Mouse (Mus musculus): Measurements from ENCODE around the gene 1700001O22Rik. TPM values are rescaled to one million over a fixed set of nuclear protein-coding genes. Genes with fewer than 3 reads are reported as not detected.

The 1700001O22Rik gene
- polyA plus RNA-seq, 1 experiment from 2014 or later, result 1.9 TPM

DNA sequence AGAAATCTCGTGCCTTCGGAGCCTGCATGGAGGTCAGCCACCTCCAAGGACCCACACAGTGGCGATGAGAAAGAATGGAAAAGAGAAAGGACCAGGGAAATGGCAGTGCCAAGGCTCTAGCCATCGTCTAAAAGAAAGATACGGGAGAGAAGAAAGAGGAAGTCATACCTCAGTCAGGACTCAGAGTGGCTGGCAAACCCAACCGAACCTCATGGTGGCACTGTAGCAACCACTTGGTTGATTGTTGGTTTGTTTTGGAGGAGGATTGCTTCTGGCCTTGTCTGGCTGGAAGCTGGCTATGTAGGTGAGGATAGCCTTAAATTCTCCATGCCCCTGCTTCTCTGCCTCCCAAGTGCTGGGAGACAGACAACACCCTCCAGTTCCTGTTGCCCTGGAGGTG lies 34.3 kb downstream of the 1700001O22Rik start:
- Histone ChIP-seq H3K9ac (ENCODE audit: low read depth, low read length) (no peak overlapping the region), H3K4me1 (ENCODE audit: control insufficient read depth, insufficient read depth, low read length) (peaks cover 13% of the 10 kb centered on the region), H3K36me3 (ENCODE audit: control insufficient read depth, insufficient read depth, low read length) (no peaks in the 10 kb centered on the region), H3K4me3 (ENCODE audit: low read depth, low read length) (no peak overlapping the region), H3K4me2 (ENCODE audit: low read depth, low read length) (no peak overlapping the region), H3K9me3 (ENCODE audit: control insufficient read depth, low read length) (no peaks in the 10 kb centered on the region), H3K27me3 (replicated peaks; ENCODE audit: control insufficient read depth, insufficient read depth, low read length) (no peaks in the 10 kb centered on the region), H3K27ac (replicated peaks; ENCODE audit: low read depth, low read length) (no peak overlapping the region)
- no peak for DNase-seq (ENCODE audit: low spot score)
- 48% methylated on average over 6 of the region's 6 CpGs for WGBS
- no peak for ATAC-seq (ENCODE audit: low read depth)

DNA sequence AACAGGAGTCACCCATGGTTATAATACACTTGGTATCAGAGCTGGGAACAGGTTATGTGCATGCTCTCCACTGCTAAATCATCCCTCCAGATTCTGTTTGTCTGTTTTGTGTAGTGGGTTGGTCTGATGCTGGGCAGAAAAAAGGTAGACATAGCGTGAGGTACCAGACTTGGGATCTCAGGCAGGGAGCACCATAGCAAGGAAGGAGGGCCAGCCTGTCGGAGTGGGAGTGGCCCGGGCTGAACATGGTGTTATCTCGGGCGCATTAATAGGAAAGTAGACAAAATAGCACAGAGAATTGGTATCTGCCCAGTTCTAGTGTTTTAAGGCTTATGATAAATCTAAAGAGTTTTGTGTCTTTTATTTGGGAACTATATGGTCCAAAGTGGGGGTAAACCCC lies 34.9 kb downstream of the 1700001O22Rik start:
- H3K36me3 ChIP-seq (ENCODE audit: control insufficient read depth, insufficient read depth, low read length), result no peaks in the 10 kb centered on the region
- H3K4me1 ChIP-seq (ENCODE audit: control insufficient read depth, insufficient read depth, low read length), result peaks cover 13% of the 10 kb centered on the region
- H3K9me3 ChIP-seq (ENCODE audit: control insufficient read depth, low read length), result no peaks in the 10 kb centered on the region
- H3K9ac ChIP-seq (ENCODE audit: low read depth, low read length), result no peak overlapping the region
- no peak overlapping the region for H3K4me3 ChIP-seq (ENCODE audit: low read depth, low read length)
- no peaks in the 10 kb centered on the region for H3K27me3 ChIP-seq (replicated peaks; ENCODE audit: control insufficient read depth, insufficient read depth, low read length)
- 84% methylated on average over 5 of the region's 5 CpGs for WGBS
- H3K4me2 ChIP-seq (ENCODE audit: low read depth, low read length), result no peak overlapping the region
- no peak overlapping the region for H3K27ac ChIP-seq (replicated peaks; ENCODE audit: low read depth, low read length)
- no peak for DNase-seq (ENCODE audit: low spot score)
- no peak for ATAC-seq (ENCODE audit: low read depth)

DNA sequence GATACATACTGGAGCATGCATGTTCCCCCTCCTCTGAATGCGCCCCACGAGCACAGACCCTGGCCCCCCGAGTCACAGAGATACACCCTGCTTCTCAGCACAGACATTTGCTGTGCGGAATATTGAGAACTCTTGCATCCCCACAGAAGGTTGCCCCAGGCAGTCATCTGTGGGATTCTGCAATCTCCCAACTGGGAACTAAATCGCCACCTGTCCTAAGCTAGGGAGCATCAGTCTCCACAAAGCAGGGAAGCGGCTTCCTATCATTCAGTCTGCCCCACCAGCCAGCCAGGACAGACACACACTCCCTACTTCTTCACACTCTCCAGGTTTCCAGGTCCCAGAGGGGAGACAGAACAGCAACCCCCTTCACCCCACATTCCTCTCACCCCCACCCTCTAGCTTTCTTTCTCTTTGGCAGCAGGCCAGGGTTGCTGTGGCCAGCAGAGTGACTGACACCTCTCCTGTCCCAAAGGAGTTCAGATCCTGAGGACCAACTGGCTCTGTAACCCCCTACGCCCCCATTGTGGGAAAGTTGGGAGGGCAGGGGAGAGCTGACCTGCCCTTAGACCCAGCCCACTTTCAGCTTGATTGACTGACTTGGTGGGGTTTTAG lies 35.7 kb downstream of the 1700001O22Rik start:
- no peaks in the 10 kb centered on the region for H3K27me3 ChIP-seq (replicated peaks; ENCODE audit: control insufficient read depth, insufficient read depth, low read length)
- no peak overlapping the region for H3K9ac ChIP-seq (ENCODE audit: low read depth, low read length)
- no peak overlapping the region for H3K4me3 ChIP-seq (ENCODE audit: low read depth, low read length)
- DNase-seq (ENCODE audit: low spot score) (no peak), ATAC-seq (ENCODE audit: low read depth) (no peak)
- peaks cover 13% of the 10 kb centered on the region for H3K4me1 ChIP-seq (ENCODE audit: control insufficient read depth, insufficient read depth, low read length)
- peaks cover under 1% of the 10 kb centered on the region; the same call in 1 of the 2 replicates for H3K9me3 ChIP-seq (ENCODE audit: control insufficient read depth, low read length)
- no peaks in the 10 kb centered on the region for H3K36me3 ChIP-seq (ENCODE audit: control insufficient read depth, insufficient read depth, low read length)
- 64% methylated on average over 7 of the region's 7 CpGs for WGBS
- H3K4me2 ChIP-seq (ENCODE audit: low read depth, low read length), result no peak overlapping the region
- no peak overlapping the region for H3K27ac ChIP-seq (replicated peaks; ENCODE audit: low read depth, low read length)

DNA sequence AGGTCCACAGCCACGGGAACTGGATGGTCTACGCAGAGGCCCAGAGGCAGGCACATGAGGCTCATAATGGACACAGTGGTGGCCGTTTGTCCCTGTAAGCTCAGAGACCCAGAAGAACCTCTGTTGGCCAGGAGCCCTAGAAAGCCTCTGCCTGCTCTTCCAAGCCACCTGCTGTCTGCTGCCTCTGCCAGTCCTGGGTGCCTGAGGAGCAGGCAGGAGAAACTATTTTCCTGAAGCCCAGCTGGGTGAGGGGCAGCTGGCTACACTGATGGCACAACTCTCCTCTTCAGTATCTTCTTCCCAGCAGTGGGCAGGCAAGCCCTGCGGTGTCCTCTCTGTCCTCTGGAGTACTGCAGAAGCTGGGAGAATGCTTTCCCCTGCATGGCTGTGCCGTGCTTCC lies 37.0 kb downstream of the 1700001O22Rik start:
- Histone ChIP-seq H3K9me3 (ENCODE audit: control insufficient read depth, low read length) (peaks cover 11% of the 10 kb centered on the region), H3K27ac (replicated peaks; ENCODE audit: low read depth, low read length) (no peak overlapping the region), H3K4me1 (ENCODE audit: control insufficient read depth, insufficient read depth, low read length) (peaks cover 1% of the 10 kb centered on the region), H3K27me3 (replicated peaks; ENCODE audit: control insufficient read depth, insufficient read depth, low read length) (no peaks in the 10 kb centered on the region), H3K4me3 (ENCODE audit: low read depth, low read length) (no peak overlapping the region), H3K36me3 (ENCODE audit: control insufficient read depth, insufficient read depth, low read length) (no peaks in the 10 kb centered on the region), H3K4me2 (ENCODE audit: low read depth, low read length) (no peak overlapping the region), H3K9ac (ENCODE audit: low read depth, low read length) (no peak overlapping the region)
- WGBS, result 76% methylated on average over 5 of the region's 5 CpGs
- DNase-seq (ENCODE audit: low spot score), result no peak
- ATAC-seq (ENCODE audit: low read depth), result no peak

DNA sequence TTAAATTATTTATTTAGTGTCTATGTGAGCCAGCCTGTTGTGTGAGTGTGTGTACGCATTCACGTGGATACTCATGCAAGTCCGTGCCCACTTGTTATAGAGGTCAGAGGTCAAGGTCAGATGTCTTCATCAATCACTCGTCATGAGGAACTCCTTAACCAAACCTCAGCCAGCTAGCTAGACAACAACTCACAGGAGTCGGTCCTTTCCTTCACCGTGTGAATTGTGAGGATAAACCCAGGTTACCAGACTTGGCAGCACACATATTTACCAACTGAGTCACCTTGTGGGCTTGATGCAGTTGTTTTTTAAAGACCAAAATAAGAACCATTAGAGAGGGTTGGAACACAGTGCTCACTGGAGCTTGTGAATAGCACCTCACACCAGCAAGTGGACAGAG lies 42.8 kb downstream of the 1700001O22Rik start:
- Histone ChIP-seq H3K27me3 (replicated peaks; ENCODE audit: control insufficient read depth, insufficient read depth, low read length) (no peaks in the 10 kb centered on the region), H3K9me3 (ENCODE audit: control insufficient read depth, low read length) (peaks cover 11% of the 10 kb centered on the region), H3K9ac (ENCODE audit: low read depth, low read length) (no peak overlapping the region), H3K27ac (replicated peaks; ENCODE audit: low read depth, low read length) (no peak overlapping the region), H3K4me1 (ENCODE audit: control insufficient read depth, insufficient read depth, low read length) (peaks cover 22% of the 10 kb centered on the region), H3K4me2 (ENCODE audit: low read depth, low read length) (no peak overlapping the region), H3K36me3 (ENCODE audit: control insufficient read depth, insufficient read depth, low read length) (no peaks in the 10 kb centered on the region), H3K4me3 (ENCODE audit: low read depth, low read length) (no peak overlapping the region)
- WGBS, result 40% methylated on average over 6 of the region's 6 CpGs
- no peak for DNase-seq (ENCODE audit: low spot score)
- no peak for ATAC-seq (ENCODE audit: low read depth)

DNA sequence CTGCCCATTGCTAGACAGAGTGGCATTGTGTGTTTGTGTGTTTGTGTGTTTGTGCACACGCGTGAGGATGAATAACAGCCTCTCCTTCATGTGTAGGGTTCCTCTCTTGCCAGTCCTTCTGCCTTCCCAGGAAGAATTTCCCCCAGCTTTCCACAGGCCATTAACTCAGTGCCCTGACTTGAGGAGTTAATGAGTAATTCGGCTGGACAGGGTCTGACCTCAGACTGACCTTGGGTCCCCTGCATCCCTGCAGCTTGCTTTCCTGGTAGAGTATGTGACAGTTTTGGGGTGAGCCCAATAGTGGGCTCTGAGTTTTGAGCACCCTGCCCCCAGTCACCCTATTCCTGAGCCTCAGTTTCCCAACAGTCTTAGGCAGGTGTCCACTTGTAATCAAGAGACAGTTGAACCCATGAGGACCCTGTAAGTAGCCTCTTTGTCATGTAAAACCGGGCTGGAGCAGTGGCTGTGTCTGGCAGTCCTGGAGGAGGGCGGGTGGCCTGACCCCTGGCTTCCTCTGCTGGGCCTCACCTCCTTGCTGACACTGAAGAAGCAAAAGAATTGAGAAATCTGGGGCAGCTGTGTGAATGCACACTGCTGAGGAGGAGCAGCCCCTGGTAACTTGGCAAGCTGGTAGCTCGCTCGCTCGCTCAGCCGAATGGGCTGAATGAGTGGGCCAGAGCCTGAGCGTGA lies 43.5 kb downstream of the 1700001O22Rik start:
- WGBS, result 51% methylated on average over 10 of the region's 10 CpGs
- ATAC-seq (ENCODE audit: low read depth), result no peak
- H3K4me3 ChIP-seq (ENCODE audit: low read depth, low read length), result no peak overlapping the region
- H3K9me3 ChIP-seq (ENCODE audit: control insufficient read depth, low read length), result peaks cover 11% of the 10 kb centered on the region
- H3K4me2 ChIP-seq (ENCODE audit: low read depth, low read length), result no peak overlapping the region
- peaks cover 22% of the 10 kb centered on the region for H3K4me1 ChIP-seq (ENCODE audit: control insufficient read depth, insufficient read depth, low read length)
- H3K27me3 ChIP-seq (replicated peaks; ENCODE audit: control insufficient read depth, insufficient read depth, low read length), result no peaks in the 10 kb centered on the region
- H3K9ac ChIP-seq (ENCODE audit: low read depth, low read length), result no peak overlapping the region
- no peaks in the 10 kb centered on the region for H3K36me3 ChIP-seq (ENCODE audit: control insufficient read depth, insufficient read depth, low read length)
- no peak for DNase-seq (ENCODE audit: low spot score)
- H3K27ac ChIP-seq (replicated peaks; ENCODE audit: low read depth, low read length), result peak overlapping the region; percentile 82

DNA sequence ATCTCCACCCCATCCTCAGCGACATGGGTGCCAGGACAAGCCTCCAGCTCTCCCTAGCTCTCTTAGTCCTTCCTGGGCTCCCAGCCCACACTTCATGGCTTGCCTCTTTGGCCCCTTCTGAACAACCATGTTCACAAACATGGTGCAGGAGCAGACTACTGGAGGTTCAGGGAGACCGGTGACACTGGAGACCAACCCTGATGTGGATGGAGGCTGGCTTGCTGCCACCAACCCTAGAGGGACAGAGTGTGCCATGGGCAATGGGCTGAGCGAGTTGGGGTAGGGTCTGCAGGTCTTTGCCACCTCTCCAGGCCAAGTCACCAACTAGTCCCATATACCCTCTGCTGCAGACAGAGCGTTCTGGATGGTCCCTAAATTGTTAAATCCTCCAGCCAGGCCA lies 44.0 kb downstream of the 1700001O22Rik start:
- Histone ChIP-seq H3K36me3 (ENCODE audit: control insufficient read depth, insufficient read depth, low read length) (no peaks in the 10 kb centered on the region), H3K4me1 (ENCODE audit: control insufficient read depth, insufficient read depth, low read length) (peaks cover 22% of the 10 kb centered on the region), H3K27ac (replicated peaks; ENCODE audit: low read depth, low read length) (peak overlapping the region; percentile 82), H3K4me3 (ENCODE audit: low read depth, low read length) (no peak overlapping the region), H3K9me3 (ENCODE audit: control insufficient read depth, low read length) (peaks cover 11% of the 10 kb centered on the region), H3K27me3 (replicated peaks; ENCODE audit: control insufficient read depth, insufficient read depth, low read length) (no peaks in the 10 kb centered on the region), H3K4me2 (ENCODE audit: low read depth, low read length) (no peak overlapping the region), H3K9ac (ENCODE audit: low read depth, low read length) (no peak overlapping the region)
- DNase-seq (ENCODE audit: low spot score) (no peak), ATAC-seq (ENCODE audit: low read depth) (no peak)
- WGBS, result 75% methylated on average over 4 of the region's 4 CpGs

DNA sequence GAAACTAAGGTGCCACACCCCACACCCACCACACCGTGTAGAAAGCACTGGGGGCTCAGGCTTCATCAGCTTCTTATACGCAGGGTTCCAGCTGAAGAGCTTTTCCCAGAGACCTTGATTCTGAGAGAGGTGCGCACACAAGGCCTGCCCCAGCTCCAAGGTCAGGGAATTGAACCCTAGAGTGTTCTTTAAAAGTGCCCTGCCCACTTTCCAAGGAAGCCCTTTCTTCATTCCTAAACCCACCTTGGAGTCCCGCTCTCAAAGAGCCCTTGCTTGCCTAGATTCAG lies 44.4 kb downstream of the 1700001O22Rik start:
- peaks cover 22% of the 10 kb centered on the region for H3K4me1 ChIP-seq (ENCODE audit: control insufficient read depth, insufficient read depth, low read length)
- peak overlapping the region; percentile 37; the same call in 1 of the 2 replicates for H3K4me2 ChIP-seq (ENCODE audit: low read depth, low read length)
- DNase-seq (ENCODE audit: low spot score), result no peak
- H3K4me3 ChIP-seq (ENCODE audit: low read depth, low read length), result no peak overlapping the region
- H3K27ac ChIP-seq (replicated peaks; ENCODE audit: low read depth, low read length), result peak overlapping the region; percentile 82
- ATAC-seq (ENCODE audit: low read depth), result peak; percentile 5; the same call in 1 of the 2 replicates
- WGBS, result 43% methylated on average over 4 of the region's 4 CpGs
- no peaks in the 10 kb centered on the region for H3K36me3 ChIP-seq (ENCODE audit: control insufficient read depth, insufficient read depth, low read length)
- peaks cover 11% of the 10 kb centered on the region for H3K9me3 ChIP-seq (ENCODE audit: control insufficient read depth, low read length)
- H3K27me3 ChIP-seq (replicated peaks; ENCODE audit: control insufficient read depth, insufficient read depth, low read length), result no peaks in the 10 kb centered on the region
- H3K9ac ChIP-seq (ENCODE audit: low read depth, low read length), result 0 out of 2 replicates have a peak overlapping the region, but pooled peaks have one; percentile 30

All from embryonic facial prominence, embryonic 14.5 days (tissue).